Mouse (Mus musculus) telencephalon, adult 2 months (tissue): Measurements from ENCODE around the gene Mafb.
A peak's percentile ranks its signal among the peaks of the same experiment; 100 is the strongest.

Experiments
- DNase-seq: peaks from one replicate; pipeline ENCODE4 v3.0.0-alpha.2; 2011; ENCODE audit warnings: low read depth, low spot score

Mafb gene

DNA sequence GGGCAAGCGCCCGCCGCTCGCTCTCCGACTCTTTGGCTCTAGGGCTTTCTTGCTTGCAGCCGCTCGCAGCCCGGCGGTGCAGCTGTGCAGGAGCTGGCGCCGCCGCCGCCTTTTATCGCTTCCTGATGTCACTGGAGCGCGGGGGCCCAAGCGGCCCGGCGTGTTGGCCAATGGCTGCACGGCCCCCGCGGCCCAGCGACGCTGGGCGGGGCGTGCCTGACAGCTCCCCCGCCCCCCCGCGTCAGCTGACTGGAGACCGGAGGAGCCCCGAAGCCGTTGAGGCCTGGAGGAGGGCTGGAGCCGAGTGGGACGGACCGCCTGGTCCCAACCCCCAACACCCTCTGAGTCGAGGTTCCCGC lies at the start of gene Mafb:
Mafb (minus strand) TSS at position 86 of the 359 bp plus-strand sequence.
- DNase-seq, result peak; percentile 59

DNA sequence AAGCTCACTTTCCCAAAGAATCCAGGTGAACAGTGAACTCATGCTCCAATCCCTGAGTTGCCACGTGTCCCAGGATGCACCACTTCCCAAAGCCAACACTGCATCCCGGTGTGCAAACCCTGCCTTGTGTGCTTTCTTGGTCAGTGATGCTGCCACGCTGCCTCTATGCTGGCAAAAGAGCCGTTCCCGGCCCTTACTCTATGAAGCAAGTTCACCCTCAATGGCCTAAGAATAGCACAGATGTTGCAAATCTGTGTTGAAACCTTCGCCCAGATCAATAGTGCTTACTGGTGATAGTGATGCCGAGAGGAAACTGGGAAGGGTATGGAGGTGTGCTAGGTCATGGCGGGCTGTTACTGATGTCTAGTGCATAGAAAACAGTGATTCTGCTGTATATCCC lies 48.3 kb upstream of the Mafb start:
- no peak for DNase-seq

DNA sequence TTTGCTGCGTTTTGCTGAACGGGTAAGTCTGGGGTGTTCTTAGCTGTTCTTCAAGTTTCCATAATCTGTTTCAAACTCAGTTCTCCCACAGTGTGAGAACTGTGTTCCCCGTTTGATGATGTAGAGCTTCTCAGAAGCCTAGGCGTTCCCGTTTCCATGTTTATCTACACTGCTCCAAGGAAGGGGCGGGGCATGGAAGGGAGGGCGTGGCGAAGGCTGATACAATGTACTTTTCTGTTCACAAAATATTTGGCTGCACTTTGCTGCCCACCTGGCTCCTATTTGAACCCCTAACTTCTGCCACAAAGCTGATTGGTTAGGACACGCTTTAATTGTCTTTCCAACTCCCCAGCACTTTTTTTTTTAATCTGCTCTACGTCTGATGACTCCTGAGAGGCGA lies 47.9 kb upstream of the Mafb start:
- DNase-seq, result no peak

DNA sequence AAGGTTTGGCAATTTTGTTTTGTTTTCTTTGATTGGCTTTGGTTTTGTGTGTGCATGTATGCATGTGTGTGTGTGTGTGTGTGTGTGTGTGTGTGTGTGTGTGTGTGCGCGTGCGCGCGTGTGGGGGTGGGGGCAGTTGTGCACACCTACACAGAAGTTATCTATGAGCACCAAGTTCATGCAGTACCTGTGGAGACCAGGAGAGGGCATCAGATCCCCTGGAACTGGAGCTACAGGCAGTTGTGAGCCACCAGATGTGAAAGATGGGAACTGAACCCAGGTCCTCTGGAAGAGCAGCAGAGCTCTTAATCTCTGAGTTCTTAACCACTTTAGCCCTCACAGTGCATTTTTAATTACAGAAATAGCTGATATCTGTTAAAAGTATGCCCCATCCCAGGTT lies 47.1 kb upstream of the Mafb start:
- no peak for DNase-seq

DNA sequence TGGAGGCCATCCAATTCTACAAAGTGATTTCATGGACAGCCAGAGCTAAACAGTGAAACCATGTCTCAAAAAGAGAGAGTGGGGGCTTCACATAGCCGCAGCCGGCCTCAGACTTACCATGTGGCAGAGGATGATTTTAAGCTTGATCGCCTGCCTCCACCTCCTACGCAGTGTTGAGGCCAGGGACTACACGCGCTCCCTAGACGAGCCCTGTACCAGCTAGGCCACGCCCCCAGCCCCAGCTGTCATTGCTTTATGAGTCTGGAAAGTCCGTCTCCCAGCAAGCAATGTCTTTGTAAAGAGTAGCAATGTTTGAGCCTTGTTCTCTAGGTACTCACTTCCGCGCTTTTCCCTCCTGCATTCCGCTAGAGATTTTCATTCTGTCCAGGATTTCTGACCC lies 46.2 kb upstream of the Mafb start:
- no peak for DNase-seq

DNA sequence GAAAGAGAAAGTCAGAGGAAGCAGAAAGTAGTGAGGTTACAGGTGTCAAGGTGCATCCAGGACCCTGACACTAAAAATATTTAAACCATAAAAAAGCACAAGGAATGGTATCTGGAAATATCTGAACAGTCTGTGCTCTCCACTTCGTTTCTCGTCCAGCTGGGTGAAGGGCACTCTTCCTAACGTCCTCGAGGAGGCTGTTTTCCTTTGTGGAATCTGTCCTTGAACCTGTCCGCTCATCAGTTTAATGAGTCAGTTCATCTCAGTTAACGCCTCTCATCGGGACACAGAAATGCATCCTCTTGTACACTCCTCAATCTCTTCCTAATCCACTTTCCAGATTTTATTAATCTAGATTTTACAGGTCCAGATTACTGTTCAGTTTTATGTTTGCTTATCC lies 44.6 kb upstream of the Mafb start:
- DNase-seq, result no peak

DNA sequence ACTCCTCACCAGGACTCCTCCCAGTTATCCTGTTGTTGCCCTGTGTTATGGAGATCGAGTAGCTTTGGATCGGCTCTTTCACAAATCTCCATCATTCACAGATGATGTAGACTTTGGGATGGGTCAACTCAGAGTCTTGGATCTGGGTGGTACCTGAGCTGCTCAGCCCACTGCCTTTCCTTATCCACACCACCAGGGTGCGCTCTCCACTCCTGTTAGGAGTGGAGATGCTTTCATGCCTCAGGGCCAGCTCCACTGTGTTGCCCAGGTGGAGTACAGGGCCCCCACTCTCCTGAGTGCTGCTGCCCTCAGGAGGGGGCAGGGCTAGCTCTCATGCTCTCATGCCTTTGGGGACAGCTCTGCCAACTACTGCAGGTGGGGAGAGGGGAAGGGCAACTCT lies 40.9 kb upstream of the Mafb start:
- DNase-seq, result no peak

DNA sequence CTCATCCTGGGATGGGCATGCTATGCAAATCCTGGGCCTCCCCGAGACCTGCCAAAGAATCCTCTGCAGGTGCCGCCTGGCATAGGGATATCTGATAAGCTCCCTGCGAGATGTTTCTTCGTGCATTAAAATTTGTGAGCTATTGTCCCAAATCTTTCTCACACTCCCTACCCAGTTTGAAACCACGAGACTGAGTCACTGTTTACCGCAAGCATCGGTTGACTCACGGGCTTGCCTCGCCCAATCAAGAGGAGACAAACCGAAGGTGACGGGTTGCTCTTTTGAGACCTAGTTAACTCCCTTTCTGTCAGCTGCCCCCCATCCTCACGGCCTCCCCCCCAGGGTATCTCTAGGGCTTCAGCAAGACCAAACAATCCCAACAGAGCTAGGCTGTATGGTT lies 30.9 kb upstream of the Mafb start:
- no peak for DNase-seq

DNA sequence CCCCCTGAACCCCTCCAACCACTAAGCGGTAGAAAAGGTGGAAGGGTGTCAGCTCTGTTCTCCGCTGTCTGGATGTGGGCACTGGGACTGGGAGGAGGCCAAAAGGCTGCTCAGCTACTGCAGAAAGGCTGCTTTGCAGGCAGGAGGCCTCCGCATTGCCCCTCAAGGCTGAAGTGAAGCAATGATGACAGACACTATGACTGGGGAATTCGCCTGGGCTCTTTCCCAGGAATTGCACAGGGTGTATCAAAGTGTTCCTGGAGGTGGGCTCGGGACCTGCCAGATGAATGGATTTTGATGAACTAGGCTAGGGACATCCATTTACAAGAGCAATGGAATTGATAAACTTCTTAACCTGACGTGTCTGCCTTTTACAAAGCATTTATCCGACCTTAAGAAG lies 27.9 kb upstream of the Mafb start:
- no peak for DNase-seq

DNA sequence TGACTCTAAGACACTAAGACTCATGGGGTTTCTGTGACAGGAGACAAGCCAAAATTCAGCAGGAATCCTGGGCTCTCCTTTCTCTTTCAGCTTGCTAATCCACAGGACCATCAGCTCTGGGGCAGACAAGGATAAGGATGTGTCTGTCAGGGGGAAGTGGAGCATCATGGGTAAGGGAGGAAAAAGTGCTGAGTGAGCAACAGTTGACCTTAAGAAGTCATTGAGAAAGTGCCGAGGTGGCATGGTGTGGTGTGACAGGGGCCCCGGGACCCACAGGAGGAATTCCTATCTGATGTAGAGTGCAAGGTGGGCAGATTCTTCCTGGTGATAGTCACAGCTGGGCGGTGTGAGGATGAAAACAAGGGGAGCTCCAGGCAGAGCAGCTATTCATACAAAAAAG lies 25.8 kb upstream of the Mafb start:
- no peak for DNase-seq

DNA sequence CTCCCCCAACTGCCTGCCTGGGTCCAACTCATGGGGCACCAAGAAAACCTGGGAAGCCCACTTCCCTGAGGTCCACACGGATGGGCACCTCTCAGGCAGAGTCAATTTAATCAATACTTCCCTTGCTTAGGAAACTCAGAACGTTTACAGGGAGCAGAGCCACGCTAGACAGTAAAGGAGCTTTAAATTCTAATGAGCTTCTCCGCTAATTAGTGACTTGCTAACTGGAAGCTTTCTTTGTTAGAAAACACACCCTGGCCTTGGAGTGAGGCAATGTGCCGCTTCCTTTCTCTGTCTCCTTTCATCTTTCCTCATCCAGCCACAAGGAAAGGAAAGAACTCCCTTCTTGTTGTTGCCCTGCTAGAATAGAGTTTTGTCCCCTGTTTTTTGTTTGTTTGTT lies 21.7 kb upstream of the Mafb start:
- DNase-seq, result no peak

DNA sequence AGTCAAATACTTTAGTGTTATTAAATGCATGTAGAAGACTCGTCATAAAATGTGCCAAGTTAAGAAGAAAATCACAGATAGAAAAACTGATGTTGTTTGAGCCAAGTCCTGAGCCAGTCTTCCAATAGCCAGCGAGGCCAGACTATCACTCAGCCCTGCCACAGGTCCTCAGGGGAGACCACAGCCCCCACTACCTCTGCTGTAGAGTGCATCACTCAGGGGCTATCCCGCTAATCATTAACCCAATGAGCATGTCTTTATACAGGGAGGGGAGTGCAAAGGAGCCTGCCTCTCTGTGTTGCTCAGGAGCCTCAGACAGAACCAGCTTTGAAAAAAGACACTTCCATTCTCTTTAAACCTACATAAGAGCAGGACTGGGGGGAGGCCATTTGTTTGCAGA lies 16.6 kb upstream of the Mafb start:
- no peak for DNase-seq

DNA sequence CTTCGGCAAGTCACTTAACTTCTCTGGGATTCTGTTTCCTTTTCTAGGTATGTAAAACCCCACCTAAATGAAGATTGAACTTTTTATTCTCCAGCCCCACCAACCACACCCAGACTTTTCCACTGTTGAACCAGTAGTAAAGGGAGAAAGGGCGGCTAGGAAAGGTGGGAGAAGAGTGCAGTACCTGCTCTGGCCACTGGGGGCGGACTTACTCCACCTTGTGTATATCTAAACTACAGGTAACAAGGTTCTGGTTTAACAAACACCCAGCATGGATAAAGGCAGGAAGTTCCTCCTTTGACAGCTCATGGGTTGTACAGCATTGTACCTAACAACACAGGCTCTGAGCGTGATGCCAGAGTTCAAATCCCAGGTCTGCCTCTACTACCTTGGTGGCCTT lies 11.4 kb upstream of the Mafb start:
- no peak for DNase-seq

DNA sequence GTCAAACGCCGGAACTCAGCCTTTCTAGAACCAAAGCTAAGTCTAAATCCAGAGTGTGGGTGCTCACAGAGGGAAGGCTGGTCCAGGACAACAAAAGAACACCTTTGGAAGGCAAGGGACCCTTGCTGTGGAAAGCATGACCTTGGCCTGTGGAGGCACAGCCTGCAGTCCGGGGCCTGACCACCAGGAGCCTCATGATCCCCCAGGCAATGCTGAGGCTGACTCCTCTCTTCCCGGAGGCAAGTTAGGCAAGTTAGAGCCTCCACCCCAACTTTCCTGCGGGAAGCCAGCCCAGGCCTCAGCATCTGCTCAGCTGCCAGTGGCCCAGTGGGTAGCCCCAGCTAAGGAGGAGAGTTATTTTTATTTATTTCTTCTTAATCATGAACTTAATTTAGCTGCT lies 9.4 kb upstream of the Mafb start:
- no peak for DNase-seq

DNA sequence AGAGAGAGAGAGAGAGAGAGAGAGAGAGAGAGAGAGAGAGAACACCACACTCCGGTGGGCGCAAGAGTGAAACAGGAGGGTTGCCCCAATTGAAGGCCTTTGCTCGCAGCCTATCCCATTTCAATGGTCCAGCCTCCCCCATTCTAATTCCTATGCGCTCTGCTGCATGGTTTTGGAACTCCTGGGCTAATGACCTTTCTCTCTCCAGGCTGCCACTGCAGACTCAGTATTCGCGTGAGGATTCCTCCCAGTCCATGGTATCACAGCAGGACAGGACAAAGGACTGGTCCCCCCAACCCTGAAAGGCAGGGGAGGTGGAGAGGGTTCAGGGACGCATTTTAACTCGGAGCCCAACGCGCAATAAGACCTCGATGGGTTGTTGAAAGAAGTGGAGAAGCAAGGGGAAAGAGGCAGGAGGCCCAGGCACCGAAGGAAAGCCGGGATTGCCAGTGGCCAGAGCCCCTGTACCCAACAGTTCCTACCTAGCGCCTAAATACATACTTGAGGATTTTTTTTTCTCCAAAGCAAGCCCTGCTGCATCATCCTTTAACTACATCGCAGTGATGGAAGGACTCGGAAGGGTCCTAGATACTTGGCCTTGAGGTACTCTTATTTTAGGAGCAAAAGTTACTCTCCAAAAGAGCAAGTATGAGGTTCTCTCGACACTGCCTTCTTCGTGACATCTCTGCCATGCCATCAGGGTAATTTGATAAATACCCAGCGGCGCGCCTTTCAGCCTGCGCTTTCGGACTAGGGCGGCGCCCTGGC lies 3.0 kb upstream of the Mafb start:
- DNase-seq, result no peak

DNA sequence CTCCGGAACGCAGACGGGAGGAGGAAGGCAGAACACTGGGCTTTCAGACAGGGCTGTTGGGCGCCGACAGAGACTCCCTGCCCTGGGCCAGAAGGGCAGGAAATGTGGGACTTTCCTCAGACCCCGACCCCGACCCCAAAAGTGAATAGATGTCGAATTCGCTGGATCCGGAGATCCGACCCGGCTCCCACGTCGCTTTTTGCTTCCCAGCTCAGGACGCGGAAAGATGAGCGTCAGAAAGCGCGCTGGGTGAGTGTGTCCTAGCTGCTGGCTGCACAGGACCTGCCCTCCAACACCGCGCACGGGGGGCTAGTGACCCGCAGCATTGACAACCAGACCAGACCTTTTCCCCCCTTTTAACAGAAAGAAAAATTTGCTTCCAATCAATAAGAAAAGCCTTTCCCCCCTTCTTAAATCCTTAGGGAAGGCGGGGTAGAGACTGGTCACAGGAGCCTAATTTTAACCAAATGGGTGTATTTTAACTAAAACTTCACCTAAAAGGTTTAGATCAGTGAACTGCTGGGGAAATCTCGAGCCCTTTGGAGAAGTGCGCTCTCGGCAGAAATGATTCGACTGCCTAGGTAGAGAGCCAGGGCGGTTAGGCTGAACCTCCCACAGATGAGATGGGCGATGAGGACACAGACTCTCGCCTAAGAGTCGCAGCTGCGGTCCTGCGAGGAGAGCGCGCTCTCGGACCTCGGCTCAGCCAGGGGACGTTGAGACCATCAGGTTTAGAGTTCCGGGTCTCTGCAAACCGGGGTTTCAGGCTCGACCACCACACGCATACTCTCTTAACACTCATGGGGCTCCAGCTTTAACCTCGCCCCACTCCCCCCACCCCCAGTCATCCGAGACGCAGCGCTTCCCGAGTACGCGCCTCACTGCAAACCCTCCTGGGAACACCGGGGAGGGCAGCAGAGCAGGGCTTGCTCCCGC lies 1.8 kb upstream of the Mafb start:
- DNase-seq, result no peak

DNA sequence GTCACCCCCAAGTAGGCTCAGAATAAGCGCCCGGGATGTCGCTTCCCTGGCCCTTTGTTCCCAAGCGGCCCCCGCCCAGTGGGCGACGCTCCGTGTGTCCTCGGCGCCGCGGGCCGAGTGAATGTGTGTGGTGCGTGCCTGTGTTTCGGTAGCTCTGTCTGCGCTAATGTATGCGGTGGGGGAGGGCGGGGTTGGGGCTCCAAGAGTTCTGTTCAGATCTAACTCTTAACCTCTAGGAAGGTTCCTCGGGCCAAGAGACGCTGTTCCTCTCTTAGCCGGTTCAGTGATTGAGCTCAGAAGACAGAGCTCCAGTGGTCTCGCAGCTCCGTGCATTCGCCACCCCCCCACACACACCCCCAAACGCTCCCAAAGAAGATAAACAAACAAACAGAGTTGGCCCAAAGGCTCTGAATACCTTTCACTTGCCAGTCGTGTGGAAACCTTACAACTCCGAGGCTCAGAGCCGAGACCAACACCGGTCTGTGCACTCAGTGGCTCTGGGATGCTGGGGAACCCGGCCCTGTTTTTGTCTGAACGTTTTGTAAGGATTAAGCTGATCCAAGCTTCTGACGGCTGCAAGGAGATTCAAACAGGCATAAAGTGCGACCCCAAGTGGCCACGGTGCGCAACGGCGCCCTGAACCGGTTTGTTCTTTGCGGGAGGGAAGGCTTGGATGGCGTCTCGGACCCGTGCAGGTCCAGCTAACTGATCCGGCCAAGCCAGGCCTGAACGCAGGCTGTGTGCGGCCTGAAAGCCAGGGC lies 763 bp upstream of the Mafb start:
- peak; percentile 72 for DNase-seq

DNA sequence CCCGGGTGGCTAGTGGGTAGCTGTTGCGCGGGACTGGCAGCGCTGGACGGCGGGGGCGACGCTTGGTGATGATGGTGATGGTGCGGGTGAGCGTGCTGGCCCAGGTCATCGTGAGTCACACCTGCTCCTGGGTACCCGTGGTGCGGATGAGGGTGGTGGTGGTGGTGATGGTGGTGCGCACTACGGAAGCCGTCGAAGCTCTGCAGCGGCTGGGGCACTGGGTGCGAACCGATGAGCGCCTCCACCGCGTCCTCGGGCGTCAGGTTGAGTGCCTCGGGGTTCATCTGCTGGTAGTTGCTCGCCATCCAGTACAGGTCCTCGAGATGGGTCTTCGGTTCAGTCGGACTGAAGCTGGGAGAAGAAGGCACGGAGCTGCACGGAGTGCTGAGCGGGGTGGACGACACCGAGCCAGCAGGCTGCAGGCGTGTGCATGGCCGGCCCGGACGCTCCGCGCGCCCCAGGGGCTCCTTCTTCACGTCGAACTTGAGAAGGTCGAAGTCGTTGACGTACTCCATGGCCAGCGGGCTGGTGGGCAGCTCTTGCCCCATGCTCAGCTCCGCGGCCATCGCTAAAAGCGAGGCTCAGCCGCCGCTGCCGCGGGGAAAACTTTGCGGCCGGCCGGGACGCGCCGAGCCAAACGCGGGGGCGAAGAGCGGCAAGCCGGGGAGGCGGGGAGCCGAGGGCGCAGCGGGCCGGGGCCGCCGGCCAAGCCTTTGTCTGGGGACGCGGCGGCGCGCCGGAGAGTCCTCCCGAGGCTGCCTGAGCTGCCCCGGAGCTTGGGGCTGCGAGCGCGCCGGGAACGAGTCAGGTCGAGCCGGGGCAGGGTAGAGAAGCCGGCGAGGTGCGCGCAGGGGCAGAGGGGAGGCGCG lies 520 bp downstream of the Mafb start:
- DNase-seq, result no peak

DNA sequence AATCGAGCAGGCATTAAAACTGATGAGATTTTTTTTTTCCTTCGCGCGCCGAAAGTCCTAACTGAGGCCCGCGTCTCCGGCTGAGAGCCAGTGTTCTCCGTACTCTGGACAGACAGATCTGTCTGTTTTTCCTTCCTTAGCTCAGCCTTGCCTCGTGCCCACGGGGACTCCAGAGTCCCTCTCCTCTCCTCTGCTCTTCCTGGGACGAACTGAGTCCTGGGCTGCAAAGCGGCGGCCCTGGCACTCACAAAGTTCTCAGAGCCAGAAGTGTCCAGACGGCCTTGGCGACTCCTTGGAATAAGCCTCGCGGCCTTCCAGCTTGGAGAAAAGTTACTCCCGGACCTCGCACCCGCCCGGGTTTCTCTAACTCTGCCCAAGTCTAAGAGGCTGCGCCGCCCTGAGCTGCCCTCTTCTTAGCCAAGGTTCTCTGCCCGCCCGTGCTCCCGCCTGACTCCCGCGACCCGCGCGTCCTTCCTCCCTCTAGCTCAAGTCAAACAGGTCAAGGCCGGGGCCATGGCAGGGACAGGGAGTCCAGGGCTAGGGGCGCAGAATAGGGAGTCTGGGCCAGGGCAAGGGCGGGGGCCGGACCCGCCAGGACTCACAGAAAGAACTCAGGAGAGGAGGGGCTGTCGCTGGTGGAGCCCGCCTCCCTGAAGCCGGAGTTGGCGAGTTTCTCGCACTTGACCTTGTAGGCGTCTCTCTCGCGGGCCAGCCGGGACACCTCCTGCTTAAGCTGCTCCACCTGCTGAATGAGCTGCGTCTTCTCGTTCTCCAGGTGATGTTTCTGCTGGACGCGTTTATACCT lies 1.6 kb downstream of the Mafb start:
- no peak for DNase-seq

DNA sequence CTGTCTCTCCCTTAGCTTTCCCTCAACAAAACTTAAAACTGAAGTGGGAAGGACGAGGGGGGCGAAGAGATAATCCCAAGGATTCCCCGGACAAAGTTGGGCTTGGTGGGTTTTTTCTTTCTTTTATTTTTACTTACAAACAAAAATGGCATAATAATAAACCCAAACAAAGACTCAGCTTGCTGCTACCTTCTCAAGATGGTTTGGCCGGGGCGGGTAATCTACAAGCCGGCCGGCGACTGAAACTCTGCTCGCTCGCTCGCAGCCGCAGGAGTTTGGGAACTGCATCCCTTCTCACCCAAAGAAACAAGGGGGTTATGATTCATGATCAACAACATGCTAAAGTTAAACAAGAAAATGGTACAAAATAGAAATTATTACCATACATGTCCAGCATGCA lies 2.2 kb downstream of the Mafb start:
- DNase-seq, result no peak
